Mouse (Mus musculus) thymus, adult 18-20 months (tissue): ENCODE measurements around the gene Lmod2.

Experiments
- DNase-seq, 2 experiments: peaks; one replicate each; pipeline ENCODE4 v3.0.0; 2022; ENCODE audit warnings: mixed read lengths in 2 of 2

The Lmod2 gene

DNA sequence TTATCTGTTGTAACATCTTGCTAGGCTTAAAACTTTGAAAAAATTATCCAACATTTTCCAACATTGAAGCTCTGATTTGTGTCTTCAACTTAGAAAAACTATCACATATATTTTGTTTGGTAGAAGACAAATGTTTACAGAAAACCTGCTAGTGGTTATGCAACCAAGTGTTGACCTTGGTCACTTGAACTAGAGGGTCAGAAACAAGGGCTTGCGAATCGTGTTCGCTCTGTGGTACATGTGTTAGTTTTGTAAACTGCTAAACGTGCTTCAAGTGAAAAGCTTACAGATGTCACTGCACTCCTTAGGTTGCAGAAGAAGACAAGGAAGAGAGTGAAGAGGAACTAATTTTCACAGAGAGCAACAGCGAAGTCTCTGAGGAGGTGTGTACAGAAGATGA is 5.4 kb downstream of the Lmod2 start:
- DNase-seq, result no peak

DNA sequence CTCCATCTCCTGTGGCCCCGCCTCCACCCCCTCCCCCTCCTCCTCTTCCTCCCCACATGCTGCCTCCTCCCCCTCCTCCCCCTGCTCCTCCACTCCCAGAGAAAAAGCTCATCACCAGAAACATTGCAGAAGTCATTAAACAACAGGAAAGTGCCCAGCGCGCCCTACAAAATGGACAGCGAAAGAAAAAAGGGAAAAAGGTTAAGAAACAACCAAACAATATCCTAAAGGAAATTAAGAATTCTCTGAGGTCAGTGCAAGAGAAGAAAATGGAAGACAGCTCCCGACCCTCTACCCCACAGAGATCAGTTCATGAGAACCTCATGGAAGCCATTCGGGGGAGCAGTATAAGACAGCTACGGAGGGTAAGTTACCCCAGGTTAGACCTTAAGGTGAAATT is 6.7 kb downstream of the Lmod2 start:
- DNase-seq, result no peak

- DNase-seq, result no peak
Measured at GRCm38 (mm10) chr6:24605631-24606030, 8.1 kb downstream of the Lmod2 start.

- no peak for DNase-seq
Measured at GRCm38 (mm10) chr6:24606512-24606911, 8.9 kb downstream of the Lmod2 start.

DNA sequence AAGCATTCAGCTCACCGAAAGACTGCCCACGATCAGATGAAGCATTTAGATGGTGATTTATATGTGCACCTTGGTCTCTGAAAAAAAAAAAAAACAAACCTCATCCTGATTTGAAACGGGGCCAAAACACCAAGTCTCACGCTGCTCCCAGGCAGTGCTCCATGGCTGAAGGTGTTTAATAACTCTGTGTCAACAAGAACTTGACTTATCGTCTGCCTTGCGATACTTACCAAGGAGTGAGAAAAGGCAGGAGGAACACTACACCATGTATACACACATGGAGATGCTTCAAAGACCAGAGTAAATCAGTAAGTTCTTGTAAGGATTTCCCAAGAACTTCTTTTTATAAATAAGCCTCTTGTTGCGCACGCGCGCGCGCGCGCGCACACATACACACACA is 10.0 kb downstream of the Lmod2 start:
- DNase-seq, result no peak

DNA sequence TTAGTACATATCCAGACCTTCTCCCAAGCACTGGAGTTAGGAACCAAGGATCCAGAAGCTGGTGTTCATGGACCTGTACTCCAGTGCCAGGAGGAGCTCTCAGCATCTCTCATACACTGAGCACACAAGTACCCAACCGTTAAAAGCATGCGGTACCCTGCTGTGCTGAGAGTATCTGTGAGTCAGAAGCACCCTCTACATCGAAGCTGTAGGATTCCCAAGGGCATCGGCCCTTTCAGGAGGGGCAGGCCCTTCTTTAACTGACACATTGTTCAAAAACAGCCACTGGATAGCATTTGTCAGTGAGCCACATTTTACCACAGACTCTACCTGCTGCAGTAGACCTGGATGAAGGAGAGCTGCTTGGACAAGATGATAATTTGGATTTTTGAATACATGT is 10.6 kb downstream of the Lmod2 start:
- DNase-seq, result no peak

DNA sequence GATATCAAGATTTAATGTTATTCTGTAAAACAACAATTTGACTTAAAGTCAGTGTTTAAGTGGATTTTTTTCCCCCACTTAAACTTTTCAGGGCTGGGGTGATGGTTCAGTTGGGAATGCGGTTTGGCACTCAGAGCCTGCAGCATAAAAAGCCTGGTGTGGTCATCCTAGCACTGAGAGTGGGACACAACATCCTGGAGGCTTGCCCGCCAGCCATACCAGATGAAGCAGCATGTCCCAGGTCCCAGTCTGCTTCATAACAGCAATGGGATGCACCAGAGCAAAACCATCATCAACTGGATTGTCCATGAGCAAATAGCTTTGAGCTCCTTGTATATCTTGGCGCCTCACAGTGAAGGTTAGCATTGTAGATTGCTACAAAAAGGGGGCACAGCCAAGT is 11.1 kb downstream of the Lmod2 start:
- DNase-seq, result no peak

GRCm38 (mm10) chr6:24609531-24609930 is 12.0 kb downstream of the Lmod2 start:
- no peak for DNase-seq

- DNase-seq, result no peak
Measured at GRCm38 (mm10) chr6:24610358-24610757, 12.8 kb downstream of the Lmod2 start.

- no peak for DNase-seq
Measured at GRCm38 (mm10) chr6:24612074-24612755, 14.7 kb downstream of the Lmod2 start.

DNA sequence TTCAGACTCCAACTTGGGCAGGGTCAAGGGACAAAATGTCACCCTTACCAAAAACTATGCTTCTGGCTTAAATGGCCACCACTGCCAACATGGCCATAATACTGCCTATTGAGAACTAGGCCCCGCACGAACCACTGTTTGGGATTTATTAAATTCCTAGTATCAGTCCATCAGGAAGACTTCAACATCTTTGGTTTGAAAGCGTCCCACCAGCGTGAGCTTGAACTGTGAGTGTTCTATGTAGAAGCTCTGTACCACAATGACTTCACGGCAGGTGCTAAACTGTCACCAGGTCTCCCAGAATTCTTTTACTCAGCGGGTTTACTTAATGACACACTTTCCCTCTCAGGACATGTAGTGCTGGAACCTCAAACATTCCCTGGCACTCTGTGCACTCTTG is 15.8 kb downstream of the Lmod2 start:
- no peak for DNase-seq

- no peak for DNase-seq
Measured at GRCm38 (mm10) chr6:24613918-24614317, 16.4 kb downstream of the Lmod2 start.

DNA sequence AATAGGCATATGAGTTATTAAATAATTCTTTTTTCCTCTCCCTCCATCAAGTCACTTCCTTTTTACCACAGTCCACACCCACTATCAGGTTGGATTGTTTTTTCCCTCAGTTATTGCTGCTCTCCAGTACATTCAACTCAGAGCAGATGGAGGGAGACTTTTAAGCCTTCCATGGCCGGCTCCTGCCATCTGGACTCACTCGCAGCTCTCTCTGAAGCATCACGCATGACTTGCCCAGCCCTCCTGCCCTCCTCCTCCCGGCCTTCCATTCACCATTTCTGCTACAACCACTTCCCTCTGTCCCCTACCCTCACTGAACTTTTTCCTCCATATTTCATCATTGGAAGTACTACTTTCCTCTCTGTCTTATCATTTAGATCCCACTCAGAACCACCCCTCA is 19.2 kb downstream of the Lmod2 start:
- no peak for DNase-seq

- DNase-seq, result no peak
Measured at GRCm38 (mm10) chr6:24619285-24620045, 21.9 kb downstream of the Lmod2 start.

DNA sequence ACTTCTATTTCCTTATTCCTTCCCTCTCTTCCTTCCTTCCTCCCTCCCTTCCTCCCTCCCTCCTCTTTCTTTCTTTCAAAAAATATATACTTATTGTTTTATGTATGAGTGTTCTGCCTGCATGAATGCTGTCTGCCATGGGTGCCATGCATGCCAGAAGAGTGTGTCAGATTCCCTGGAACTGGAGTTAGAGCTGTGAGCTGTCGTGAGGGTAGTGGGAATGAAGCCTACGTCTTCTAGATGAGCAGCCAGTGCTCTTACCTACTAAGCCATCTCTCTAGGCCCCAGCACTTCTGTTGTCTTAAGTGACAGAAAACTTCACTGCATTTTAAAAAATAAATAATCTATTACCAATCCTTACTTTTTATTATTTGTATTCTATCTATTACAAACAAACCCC is 23.4 kb downstream of the Lmod2 start:
- DNase-seq, result no peak

GRCm38 (mm10) chr6:24622098-24622497 is 24.5 kb downstream of the Lmod2 start:
- no peak for DNase-seq

GRCm38 (mm10) chr6:24627586-24628030 is 30.0 kb downstream of the Lmod2 start:
- DNase-seq, result no peak

- DNase-seq, result no peak
Measured at GRCm38 (mm10) chr6:24628499-24628898, 30.9 kb downstream of the Lmod2 start.

DNA sequence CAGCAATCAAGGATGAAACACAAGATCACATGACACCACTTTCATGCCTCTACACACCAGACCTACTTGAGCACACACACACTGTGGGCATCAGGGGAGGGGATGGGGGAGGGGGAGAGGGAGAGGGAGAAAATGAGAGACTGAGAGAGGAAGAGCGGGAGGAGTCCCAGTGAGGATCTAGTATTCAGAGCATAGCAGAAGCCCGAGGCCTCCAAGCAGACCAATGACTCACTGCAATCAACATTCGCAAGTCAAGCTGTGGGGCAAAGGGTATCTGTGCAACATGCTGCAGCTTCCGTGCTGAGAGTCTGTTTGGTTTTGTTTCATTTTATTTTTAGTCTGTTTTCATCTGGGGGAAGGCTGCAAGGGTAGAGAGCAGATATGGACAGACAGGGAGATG is 34.5 kb downstream of the Lmod2 start:
- DNase-seq, result no peak

DNA sequence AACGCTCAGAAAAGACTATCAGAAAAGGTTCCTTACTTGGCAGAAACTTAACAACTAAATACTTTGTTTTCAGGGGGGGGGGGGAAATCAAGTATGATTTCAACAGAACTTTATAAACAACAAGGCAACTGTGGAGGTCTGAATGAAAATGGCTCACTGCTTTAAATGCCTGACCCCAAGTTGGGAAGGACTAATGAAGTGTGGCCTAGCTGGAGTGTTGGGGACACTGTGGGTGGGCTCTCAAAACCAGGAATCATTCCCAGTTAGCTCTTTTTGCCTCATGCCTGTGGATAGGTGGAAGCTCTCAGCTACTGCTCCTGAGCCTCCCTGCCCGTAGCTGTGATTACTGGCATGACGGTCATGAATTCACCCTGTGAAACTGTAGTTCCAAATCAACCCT is 36.5 kb downstream of the Lmod2 start:
- no peak for DNase-seq

DNA sequence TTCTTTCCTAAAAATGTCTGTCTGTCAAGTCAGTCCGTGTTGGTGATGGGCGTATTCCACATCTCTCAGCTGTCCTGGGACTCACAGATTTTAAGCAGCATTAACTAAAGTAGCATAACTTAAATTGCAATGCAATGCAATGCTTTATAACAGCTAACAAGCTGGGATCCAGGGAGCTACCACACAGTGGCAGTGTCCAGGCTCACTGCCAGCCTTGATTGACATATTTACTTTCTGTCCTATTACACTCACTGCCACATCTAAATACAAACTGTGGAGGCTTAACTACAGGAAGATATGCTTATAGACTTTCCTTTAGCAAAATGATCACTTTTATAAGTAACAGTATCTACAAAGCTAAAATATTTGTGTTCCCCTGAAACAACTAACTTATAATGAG is 38.3 kb downstream of the Lmod2 start:
- DNase-seq, result no peak

DNA sequence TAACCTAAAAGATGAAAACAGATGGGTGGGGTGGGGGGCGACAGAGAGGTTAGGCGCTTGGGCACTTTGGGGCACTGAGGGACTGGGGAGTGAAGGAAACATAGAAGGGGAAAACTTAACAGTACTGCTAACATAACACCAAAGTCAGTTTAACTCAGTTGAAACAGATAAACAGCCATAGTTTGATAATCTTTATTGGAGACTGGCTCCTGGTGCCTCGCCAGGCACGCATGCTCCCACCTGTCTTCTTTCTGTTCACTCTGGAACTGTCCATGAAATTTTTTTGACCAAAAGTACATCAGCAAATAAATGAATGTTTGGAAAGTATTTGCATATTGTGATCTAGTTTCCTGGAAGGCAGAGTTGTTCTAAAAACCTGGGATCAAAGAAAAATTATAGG is 43.7 kb downstream of the Lmod2 start:
- no peak for DNase-seq

GRCm38 (mm10) chr6:24642161-24642560 is 44.6 kb downstream of the Lmod2 start:
- no peak for DNase-seq

DNA sequence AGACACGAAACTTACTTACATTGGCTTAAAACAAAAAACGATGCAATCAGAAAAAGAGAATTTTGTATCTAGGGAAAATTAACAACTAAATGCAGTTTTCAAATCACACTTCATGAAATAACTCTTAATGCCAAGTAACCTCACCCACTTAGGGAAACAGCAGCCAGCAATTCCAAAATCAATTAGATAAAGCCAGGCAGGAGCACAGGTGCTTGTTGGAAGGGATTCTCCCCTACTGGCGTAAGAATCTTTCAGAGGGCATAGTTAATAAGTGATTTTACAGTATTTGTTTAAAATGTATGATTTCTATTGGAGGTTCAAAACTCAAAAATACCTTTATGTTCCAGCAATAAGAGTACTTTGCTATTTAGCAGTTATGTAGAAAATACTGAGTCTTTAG is 45.4 kb downstream of the Lmod2 start:
- DNase-seq, result no peak
